In the genomic region with DNA sequence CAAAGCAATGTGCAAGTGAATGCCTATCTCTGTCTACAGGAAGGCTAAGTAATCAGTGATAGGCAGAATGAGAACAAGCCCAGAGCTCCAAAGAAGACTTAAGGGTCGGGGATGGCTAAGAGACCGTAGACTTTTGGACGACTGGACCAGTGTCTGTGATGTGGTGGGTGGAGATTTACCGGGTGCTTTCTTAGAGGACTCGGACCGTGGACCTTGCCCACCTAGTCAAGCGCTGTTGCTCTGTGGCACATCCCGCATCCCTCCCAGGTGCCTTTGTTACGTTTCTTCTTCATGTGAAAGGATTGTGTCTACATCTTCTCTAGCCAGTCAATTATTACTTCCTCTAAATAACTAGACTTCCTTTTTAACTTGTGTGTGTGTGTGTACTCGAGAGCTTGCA, we compare ENCODE assay signal across 17 mouse cellular contexts.
"Had no signal": no experiment of that assay in that cellular context is flagged by ENCODE, and none has a peak within 500 bp of the region (broad histone marks: within the 10 kb centered on the region; RNA-seq: fewer than 3 reads in every experiment).

No protein-coding gene starts in this region.

- ATAC-seq: lung, postnatal 0 days; midbrain, embryonic 13.5 days; midbrain, embryonic 15.5 days had no signal

- H3K27ac ChIP-seq: lung, embryonic 15.5 days; macrophage; midbrain, embryonic 13.5 days; midbrain, embryonic 15.5 days; neural tube, embryonic 12.5 days; stomach, embryonic 15.5 days; stomach, postnatal 0 days had no signal

- H3K4me2 ChIP-seq: lung, embryonic 15.5 days; midbrain, embryonic 11.5 days; midbrain, embryonic 13.5 days; midbrain, embryonic 15.5 days; neural tube, embryonic 12.5 days; stomach, embryonic 15.5 days had no signal

- DNase-seq: lung, adult 2 months; lung, postnatal 14 days; lung, postnatal 36 days; right cerebral cortex, postnatal 14 days; thymus, adult 2 months; thymus, postnatal 25 days; thymus, postnatal 4 days had no signal

- H3K9ac ChIP-seq: lung, embryonic 15.5 days; midbrain, embryonic 13.5 days; midbrain, embryonic 15.5 days; neural tube, embryonic 12.5 days; stomach, embryonic 15.5 days had no signal

- H3K4me1 ChIP-seq: megakaryocyte, embryonic 14.5 days; midbrain, embryonic 15.5 days; neural tube, embryonic 12.5 days; stomach, embryonic 15.5 days had no signal

- H3K36me3 ChIP-seq: lung, embryonic 15.5 days; midbrain, embryonic 13.5 days; midbrain, embryonic 15.5 days; neural tube, embryonic 12.5 days; stomach, embryonic 15.5 days had no signal

- H3K9me3 ChIP-seq: lung, embryonic 15.5 days; megakaryocyte, embryonic 14.5 days; midbrain, embryonic 13.5 days; midbrain, embryonic 15.5 days; neural tube, embryonic 12.5 days; stomach, embryonic 15.5 days had no signal

- H3K4me3 ChIP-seq: lung, embryonic 15.5 days; megakaryocyte, embryonic 14.5 days; midbrain, embryonic 13.5 days; midbrain, embryonic 15.5 days; neural tube, embryonic 12.5 days; stomach, embryonic 15.5 days had no signal

- H3K27me3 ChIP-seq: lung, embryonic 15.5 days; megakaryocyte, embryonic 14.5 days; midbrain, embryonic 15.5 days; neural tube, embryonic 12.5 days; stomach, embryonic 15.5 days had no signal
